Mouse (Mus musculus) ovary, adult 18-20 months (tissue): ENCODE measurements around the gene Plekhj1.
A peak's percentile ranks its signal among the peaks of the same experiment; 100 is the strongest.

Source experiments
- DNase-seq: peaks from one replicate; pipeline ENCODE4 v3.0.0; 2022; ENCODE audit warnings: low spot score, mixed read lengths

Plekhj1 gene

DNA sequence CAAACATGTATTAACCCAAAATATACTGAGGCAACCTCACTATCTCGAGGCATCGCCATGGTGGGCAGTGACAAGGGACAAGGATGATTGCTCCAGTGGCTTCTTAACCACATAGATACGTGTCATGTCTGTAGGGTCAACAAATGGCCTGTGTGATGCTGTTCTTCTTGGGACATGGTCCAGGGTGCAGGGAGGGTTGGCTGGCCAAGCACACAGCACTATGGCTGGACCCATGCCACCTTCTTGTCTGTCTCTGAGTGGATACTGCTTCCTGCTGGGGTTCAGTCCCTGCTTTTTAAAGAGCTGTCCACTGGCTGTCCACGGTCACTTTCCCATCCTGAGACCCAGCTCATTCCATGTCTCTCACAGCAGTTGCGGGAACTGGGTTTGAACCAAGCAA, 21.3 kb downstream of the Plekhj1 start:
- DNase-seq, result no peak

DNA sequence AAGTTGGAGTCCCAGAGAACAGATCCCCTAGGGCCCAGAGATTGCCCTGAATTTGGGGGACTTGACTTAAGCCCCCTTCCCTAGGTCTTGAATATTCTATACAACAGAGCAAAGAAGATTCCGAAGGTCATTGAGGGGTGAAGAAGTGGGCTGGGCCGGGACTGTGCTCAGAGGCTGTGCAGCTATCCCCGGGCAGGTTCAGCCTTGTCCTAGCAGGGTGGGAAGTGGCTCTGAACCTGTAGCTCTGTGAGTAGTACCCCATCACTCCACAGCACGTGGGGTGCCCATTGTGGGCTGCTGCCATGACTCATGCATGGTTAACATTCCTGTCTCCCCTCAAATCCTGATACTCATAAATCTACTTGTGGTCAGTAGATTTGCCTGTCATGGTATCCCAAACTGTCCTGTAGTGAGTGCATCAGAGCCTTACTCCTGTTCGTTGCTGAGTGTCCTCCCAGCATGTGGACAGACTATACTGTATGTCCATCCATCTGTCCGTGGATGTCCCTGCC, 22.0 kb downstream of the Plekhj1 start:
- no peak for DNase-seq

DNA sequence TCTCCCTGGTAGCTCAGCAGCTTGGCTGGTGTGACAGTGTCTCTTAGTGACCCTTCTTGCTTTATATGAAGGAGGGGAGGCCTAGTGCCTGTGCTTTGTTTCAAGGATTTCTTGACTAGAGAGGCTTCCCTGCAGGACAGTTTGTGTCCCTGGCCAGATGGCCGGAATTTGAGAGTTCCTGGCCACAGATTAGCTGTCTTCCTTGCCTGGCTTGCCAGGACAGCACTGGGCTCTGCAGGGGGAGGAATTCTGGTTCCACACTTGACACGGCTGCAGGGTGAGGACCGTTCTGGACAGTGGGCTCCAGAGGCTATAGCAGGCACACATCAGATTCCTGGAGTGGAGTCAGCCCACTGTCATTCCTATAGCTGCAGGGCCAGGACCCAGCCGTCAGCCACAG, 22.7 kb downstream of the Plekhj1 start:
- DNase-seq, result no peak

DNA sequence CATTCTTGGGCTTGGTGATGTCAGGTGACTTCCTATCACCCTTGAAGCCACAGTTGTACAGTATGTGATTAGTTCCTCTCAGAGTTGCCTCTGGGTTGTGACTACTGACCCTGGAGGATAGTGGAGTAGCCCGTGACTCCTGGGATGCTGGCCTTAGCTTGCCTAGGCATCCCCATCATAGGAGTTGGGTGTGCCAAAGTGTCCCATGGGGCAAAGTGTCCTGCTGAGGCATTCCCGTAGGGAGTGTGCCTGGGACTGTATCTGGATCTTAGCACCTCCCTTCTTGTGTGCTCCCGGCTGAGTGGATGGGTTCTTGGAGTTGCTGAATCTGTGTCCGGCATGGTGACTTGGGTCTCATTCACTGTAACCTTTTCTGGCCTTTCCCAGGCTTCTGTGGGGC, 23.4 kb downstream of the Plekhj1 start:
- no peak for DNase-seq

DNA sequence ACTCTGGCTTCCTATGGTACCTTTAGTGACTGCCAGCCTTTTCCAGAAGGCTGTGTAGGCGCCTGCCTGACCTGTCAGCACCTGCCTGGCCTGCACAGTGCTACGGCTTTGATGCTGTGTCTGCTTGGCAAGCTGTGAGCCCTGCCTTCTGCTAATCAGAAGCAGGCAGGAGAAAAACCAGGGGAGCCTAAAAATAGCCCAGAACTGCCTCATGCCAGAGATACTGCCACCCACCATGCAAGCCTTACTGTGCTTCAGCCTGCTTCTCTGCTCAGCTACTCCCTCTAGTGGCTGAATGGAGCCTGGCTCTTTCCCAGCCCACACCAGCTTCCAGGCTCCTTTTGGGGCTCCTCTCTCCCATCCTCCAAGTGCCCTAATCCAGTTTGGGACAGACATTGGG, 23.9 kb downstream of the Plekhj1 start:
- peak; percentile 70 for DNase-seq

DNA sequence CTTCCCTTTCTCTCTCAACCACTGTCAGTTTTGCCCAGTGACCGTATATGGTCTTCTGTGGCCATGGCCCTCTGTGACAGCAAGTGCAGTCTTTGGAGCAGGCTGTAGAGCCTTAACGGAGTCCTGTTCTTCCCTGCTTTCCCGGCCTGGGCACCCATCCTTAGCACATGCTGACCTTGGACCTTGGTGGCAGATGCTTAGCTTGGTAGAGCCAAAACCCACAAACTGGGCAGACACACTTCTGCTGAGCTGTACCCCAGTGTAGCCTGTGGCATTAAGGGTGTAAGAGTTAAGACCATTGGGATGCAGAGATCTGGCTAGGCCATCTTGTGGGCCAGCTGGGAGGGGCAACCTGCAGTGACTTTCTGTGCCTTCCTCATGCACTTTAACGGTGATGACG, 24.6 kb downstream of the Plekhj1 start:
- no peak for DNase-seq

DNA sequence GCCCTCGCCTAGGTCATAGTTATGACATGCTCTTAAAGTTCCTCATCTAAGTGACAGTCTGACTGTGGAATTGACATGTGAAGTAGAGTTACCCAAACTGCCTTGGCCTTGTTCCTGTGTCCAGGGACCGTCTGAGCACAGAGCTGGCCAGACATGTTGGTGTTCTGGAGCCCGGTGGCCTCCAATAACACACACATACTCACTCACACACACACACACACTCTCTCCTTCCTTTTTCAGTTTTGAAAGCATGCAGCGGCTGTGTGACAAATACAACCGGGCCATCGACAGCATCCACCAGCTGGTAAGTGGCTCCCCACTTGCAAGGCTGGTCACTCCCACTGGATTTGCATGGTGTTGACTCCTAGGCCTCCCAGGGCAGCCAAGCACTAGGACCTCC, 30.1 kb downstream of the Plekhj1 start:
- DNase-seq, result no peak

DNA sequence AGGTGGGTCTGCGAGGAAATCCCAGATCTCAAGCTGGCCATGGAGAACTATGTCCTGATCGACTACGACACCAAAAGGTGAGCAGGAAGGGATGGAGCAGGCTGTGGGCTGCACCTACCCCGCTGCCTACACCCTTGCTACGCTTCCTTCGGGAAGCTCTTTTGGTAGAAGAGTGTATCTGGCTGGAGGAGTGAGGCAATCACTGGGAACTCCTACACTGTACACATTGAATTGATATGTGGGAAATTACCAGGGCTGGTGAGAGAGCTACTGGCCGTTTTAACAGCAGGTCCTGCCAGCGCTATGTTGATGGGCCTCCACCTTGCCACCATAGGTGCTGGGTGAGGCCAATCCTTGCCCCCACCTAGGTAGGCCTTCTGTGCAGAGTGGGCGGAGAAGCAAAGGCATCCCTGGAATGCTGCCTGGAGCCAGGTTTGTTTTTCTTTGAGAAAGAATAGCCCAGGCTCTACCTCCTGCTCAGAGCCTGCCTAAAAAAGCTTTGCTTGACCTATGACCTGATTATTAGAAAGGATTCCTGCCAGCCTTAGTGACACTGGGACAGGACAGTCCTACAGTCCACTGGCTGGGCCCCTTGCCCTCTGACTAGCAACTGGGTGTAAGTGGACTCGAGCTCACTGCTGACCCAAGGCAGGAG, 32.1 kb downstream of the Plekhj1 start:
- DNase-seq, result no peak

DNA sequence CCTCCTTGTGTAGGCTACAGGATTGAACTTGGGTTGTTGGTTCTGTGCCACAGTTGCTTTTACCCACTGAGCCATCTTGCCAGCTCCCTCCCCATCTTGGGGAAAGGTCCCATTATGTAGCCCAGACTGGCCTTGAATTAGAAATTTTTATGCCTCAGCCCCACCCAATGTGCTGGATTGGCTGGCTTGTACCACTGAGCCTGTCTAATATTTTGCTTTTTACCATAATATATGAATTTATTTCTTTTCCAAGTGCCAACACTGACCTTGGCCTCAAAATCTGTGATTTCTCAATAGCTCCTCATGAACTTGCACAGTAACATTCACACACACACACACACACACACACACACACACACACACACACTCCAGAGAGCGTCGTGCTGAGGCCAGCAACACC, 32.7 kb downstream of the Plekhj1 start:
- peak; percentile 47 for DNase-seq

DNA sequence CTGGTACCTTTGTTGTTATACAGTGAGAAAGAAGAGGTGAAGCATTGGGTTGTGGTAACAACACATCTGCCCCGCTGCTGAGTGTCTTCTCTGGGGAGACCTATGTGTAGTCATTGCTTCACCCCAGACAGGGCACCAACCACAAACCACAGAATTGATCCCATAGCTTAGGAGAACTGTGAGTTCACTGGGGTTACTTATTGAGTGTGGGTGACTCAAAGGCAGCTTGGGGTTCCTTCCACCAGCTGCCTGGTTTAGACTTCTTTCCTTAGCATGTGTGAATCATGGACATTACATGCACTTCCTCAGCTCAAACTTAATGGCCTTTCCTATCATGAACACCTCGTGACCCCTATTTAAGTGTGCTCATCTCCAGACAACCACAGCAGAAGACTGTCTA, 34.9 kb downstream of the Plekhj1 start:
- no peak for DNase-seq

DNA sequence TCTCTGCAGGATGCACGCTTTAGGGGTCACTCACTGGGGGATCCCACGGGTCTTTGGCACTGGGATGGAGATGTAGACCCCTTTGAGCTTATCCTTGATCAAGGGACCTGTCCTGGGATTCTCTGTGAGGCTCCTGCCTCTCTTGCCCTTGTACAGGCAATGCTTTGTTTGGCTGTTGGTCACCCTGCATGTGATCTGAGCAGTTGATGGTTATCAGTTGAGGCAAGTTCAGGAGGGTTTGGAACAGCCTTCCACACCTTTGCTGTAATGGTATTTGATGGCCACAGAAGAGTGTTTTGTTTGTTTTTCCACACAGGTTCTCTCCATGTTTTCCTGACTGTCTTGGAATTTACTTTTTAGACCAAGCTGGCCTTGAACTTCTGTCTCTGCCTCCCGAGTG, 36.6 kb downstream of the Plekhj1 start:
- no peak for DNase-seq

DNA sequence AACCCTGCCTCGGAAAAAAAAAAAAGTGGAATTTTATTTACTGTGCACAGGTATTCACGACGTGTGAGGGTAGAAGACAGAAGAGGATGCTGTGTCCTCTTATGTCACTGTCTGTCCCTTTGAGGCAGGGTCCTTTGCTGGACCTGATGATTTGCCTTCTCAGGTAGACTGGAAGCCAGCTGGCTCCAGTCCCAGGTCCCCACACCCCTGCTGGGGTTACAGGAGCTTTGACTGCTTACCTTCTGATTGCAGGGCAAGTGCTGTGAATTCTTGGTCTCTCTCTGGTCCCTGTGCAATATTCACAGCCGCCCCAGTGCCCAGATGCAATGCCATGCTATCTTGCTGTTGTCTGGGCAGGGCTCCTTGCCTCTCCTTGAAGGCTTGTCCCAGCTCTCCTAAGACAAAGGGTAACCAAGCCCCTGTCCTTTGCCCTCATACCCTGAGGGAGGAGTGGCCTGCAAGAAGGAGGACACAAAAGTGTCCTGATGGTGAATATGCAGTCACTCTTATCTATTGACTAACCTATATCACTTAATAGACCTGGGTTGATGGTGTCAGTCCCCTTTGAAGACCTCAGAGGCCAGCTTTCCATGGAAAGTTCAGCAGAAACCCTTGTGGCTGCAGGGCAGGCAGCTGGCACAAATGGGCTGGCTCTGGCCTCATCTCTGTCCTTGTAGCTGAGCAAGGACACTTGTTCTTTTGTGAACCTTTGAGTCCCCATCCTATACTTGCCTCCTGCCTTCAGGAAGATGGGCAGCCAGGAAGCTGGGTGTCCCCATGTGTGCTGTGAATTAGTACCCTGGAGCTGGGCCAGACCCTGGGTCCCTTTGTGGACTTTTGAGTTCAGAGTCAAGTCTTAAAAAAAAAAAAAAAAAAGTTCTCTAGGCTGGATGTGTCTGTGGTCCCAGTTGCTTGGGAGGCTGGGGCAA, 37.6 kb downstream of the Plekhj1 start:
- no peak for DNase-seq

DNA sequence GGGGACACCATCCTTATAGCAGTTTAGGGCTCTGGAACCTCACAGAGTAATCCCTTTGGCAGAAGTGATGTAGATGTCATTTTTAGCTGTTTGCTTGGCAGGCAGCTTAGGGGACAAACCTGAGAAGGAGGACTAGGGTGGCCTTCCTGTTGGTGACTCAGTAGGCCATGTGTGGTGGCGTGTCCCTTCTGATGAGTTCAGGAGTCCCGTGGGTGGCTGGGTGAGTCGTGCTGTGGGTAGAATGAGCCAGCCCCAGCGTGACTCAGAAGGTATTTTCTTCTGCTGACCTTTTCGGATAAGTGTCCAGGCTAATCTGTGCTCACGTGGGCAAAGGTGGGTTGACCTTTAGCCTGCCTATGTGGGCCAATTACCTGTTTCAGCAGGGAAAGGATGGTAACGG, 39.8 kb downstream of the Plekhj1 start:
- DNase-seq, result no peak

DNA sequence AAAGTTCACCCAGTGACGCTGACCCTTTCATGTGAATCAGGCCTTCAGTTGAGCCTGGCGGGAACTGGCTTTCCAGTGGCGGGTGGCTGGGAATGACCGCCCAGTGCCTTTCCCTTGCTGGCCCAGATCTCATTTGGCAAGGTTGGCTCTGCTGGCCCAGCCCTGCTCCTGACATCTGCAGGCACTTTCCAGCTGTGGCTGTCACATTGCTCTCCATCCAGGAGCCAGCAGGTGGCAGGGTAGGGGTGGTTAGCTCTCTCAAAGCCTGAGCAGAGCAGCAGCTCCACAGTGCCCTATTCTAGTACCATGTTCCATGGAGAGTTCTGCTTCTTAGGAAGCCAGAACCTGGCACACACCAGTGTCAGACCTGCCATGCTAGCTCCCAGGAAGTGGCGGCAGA, 40.7 kb downstream of the Plekhj1 start:
- peak; percentile 65 for DNase-seq

DNA sequence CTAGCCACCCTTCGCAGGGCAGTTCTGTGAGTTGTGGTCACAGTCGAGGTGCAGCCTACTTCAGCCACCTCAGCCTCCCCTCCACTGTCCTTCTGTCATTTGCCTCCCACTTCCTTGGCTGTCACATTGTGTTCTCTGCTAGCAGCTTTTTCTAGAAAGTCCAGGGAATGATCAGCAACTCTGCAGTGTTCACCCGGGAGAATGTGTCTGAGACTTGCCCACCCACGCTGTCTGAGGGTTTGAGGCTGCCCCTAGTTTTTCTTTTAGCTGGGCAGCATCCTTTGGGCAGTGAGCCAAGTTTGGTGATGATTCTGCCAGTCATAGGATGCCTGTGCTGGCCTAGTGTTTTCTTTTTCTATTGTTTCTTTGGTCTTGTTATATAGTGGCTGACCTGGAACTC, 41.5 kb downstream of the Plekhj1 start:
- DNase-seq, result no peak

DNA sequence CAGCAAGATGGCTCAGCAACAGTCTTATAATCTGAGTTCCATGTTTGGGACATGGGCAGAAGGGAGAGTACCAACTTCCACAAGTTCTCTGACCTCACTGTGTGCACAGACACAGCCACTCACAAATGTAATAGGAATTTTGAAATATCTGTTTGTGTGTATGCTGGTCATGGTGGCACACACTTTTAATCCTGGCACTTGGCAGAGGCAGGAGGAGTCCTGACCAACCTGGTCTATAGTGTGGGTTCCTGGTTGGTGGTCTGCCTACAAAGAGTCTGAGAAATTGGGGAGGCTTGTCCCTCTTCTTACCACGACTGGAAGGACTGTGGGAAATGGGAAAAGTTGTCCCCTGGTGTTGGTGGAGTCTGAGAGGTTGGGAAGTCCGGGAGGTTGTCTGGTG, 41.9 kb downstream of the Plekhj1 start:
- DNase-seq, result no peak

DNA sequence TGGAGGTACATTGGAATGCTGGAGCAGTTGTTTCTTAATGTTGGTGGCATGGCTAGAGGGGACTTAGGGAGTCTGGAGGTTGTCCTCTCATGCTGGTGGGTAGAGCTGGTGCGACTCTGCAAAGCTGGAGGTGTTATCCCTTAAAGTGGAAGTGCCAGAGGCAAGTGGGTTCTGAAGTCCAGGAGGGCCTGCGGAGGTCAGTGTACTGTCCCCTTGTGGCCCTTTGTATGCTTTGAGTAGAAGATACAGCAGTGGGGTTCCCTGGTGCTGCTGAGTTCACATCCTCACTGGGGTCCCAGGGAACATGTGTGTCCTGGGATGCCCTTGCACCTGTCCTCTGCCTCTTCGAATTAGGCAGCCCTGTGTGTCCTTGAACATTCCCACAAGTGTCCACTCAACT, 42.3 kb downstream of the Plekhj1 start:
- DNase-seq, result no peak

DNA sequence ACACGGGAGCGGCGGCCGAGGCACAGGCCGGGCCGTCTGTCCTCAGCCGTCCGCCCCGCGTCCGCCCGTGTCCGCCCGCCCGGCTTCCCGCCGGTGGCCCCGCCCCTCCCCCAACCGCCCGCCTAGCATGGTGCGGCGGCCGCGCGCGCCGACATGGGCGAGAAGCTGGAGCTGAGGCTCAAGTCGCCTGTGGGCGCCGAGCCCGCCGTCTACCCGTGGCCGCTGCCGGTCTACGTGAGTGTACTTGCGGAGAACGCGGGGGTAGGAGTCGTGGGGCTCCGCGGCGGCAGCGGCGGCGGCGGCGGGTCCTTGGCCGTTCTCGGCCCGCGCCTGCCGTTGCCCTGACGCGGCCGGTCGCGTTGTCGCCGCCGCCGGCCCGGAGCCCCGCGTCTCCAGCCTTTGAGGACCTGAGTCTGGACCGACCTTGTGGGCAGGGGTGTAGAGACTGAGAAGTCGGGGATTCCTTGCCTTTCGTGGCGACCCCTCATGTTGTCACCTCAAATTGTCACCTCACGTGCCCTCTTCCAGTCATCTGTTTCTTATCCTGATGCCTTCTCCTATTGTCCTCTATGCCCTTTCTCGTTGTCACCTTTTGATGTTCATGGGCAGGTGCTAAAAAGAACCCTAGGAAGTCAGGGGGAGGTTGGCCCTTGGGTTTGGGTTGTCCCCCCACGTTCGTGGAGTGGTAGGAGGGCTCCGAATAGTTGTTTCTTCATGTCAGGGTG, 43.0 kb downstream of the Plekhj1 start:
- DNase-seq, result no peak

DNA sequence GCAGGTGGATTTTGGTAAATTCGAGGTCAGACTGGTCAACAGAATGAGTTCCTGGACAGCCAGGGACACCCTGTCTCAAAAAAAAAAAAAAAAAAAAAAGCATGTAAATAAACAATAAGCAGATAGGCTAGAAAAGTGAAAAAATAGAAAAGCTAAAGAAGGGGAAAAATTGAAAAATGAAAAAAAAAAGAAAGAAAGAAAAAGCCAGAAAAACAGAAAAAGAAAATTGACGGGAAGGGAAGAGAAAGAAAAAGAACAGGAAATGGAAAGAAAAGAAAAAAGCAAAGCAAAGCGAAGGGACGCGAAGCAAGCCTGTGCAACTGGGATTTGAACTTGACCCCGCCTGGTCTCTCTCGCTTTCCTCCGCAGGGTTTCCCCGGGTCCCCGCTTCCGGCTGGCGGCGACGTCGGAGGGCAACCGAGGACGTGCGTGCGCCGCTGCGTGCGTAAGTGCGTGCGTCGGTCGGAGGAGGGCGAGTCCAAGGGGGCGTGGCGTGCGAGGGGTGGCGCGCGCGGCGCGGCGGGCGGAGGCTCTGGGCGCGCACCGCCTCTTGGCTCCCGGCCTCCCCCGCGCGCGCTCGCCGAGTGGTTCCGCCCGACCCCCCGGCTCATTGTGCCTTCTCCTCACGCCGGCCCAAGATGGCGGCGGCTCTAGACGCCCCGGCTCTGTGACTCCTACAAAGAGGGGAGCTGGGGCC, 43.7 kb downstream of the Plekhj1 start, which contains the start of gene Dot1l:
Dot1l (plus strand) TSS at position 613 of the 697 bp plus-strand sequence.
- DNase-seq, result peak; percentile 95

DNA sequence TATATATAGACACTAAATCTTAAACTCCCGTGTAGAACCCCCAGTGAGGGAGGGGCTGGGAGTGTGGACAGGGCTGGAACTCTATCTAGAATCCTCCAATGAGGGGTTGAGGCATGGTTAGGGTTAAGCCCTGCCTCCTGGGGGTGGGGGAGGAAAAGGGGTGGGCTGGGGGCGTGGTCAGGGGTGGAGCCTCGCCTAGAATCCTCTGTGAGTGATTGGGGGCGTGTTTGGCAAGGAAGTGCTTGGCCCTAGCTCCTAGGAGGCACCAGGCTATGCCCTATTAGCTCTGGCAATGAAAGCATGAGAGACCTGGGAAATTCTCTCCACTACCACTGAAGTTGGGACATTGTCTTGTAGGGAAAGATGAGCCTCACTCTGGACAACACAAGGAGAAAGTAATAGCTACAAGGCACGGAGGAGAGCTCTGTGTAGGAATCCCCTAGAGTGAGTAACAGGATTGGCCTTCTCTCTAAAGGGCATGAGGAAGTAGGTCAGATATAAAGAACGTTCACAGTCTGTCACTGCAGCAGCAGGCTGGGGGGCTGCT, 46.3 kb downstream of the Plekhj1 start:
- peak; percentile 58 for DNase-seq

DNA sequence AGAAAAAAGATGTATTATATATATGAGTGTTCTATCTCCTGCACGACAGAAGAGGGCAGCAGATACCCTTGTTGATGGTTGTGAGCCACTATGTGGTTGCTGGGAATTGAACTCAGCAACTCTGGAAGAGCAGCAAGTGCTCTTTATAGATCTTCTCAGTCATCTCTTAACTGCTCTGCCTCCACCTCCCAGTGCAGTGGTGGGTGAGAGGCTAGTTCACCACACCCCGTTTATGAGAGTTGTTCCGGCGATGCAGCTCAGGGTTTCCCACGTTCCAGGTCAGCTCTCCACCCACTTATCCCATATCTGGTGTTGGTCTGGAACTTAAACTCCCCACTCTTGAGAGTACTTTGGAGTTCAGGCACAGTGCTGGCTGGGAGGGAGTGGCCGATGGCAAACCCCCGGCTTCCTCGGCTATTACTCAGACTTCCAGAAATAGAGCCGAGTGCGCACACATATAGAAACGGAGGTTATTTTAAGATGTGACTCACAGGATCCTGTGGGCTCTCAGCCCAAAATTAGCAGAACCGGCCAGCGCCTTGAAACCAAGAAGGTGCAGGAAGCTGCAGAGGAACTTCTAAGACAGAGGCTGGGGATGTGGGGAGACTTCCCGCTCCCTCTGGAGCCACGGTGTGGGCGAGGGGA, 47.1 kb downstream of the Plekhj1 start:
- DNase-seq, result peak; percentile 44
